Mouse (Mus musculus): ENCODE data around the gene Gucy2e. TPM values are rescaled to one million over a fixed set of nuclear protein-coding genes. Genes with fewer than 3 reads are reported as not detected.
A peak's percentile ranks its signal among the peaks of the same experiment; 100 is the strongest.

The Gucy2e gene
- polyA plus RNA-seq, 1 experiment from 2014 or later, result not detected

GRCm38 (mm10) chr11:69200231-69200630, 36.6 kb downstream of the Gucy2e start:
- DNase-seq (no peak), ATAC-seq (ENCODE audit: low read depth) (no peak)
- H3K4me2 ChIP-seq, result no peak overlapping the region
- no peaks in the 10 kb centered on the region; the same call in 1 of the 2 replicates for H3K4me1 ChIP-seq (replicated peaks)
- WGBS (ENCODE audit: insufficient replicate concordance), result 26% methylated on average over 6 of the region's 6 CpGs
- H3K27me3 ChIP-seq, result peaks cover 43% of the 10 kb centered on the region
- no peak overlapping the region for H3K9ac ChIP-seq
- H3K4me3 ChIP-seq (replicated peaks), result no peak overlapping the region
- no peaks in the 10 kb centered on the region for H3K9me3 ChIP-seq (replicated peaks)
- H3K36me3 ChIP-seq, result no peaks in the 10 kb centered on the region
- no peak overlapping the region for H3K27ac ChIP-seq

GRCm38 (mm10) chr11:69199251-69199650, 37.6 kb downstream of the Gucy2e start:
- H3K9ac ChIP-seq, result no peak overlapping the region
- H3K27me3 ChIP-seq, result peaks cover 47% of the 10 kb centered on the region
- no peak overlapping the region for H3K27ac ChIP-seq
- H3K36me3 ChIP-seq, result no peaks in the 10 kb centered on the region
- no peaks in the 10 kb centered on the region for H3K9me3 ChIP-seq (replicated peaks)
- WGBS (ENCODE audit: insufficient replicate concordance), result 48% methylated on average over 1 of the region's 1 CpGs
- no peak overlapping the region for H3K4me3 ChIP-seq (replicated peaks)
- no peaks in the 10 kb centered on the region; the same call in 1 of the 2 replicates for H3K4me1 ChIP-seq (replicated peaks)
- no peak for DNase-seq
- H3K4me2 ChIP-seq, result no peak overlapping the region
- ATAC-seq (ENCODE audit: low read depth), result no peak

GRCm38 (mm10) chr11:69197743-69198142, 39.1 kb downstream of the Gucy2e start, which contains the start of gene Alox8:
Gene Alox8, minus strand, starts transcription at chr11:69197843.
- DNase-seq, result no peak
- Histone ChIP-seq H3K4me2 (peak within 1 kb of the TSS; percentile 22; the same call in 1 of the 2 replicates), H3K4me1 (replicated peaks) (no peaks in the 10 kb centered on the region; the same call in 1 of the 2 replicates), H3K9ac (no peak within 1 kb of the TSS), H3K9me3 (replicated peaks) (no peaks in the 10 kb centered on the region), H3K4me3 (replicated peaks) (no peak within 1 kb of the TSS), H3K36me3 (no peaks in the 10 kb centered on the region), H3K27ac (no peak within 1 kb of the TSS), H3K27me3 (peaks cover 53% of the 10 kb centered on the region)
- WGBS (ENCODE audit: insufficient replicate concordance), result 28% methylated on average over 6 of the region's 6 CpGs
- no peak for ATAC-seq (ENCODE audit: low read depth)

- Histone ChIP-seq H3K27me3 (peaks cover 53% of the 10 kb centered on the region), H3K9ac (no peak overlapping the region)
These were observed 39.6 kb downstream of the Gucy2e start for GRCm38 (mm10) chr11:69197194-69197593.

GRCm38 (mm10) chr11:69196766-69197165, 40.1 kb downstream of the Gucy2e start:
- Histone ChIP-seq H3K4me3 (replicated peaks) (no peak overlapping the region), H3K27me3 (peaks cover 53% of the 10 kb centered on the region), H3K9ac (no peak overlapping the region), H3K4me1 (replicated peaks) (no peaks in the 10 kb centered on the region), H3K9me3 (replicated peaks) (no peaks in the 10 kb centered on the region), H3K4me2 (0 out of 2 replicates have a peak overlapping the region, but pooled peaks have one; percentile 22), H3K36me3 (no peaks in the 10 kb centered on the region), H3K27ac (no peak overlapping the region)
- WGBS (ENCODE audit: insufficient replicate concordance), result 8% methylated on average over 5 of the region's 5 CpGs
- no peak for DNase-seq
- ATAC-seq (ENCODE audit: low read depth), result no peak

More at GRCm38 (mm10) chr11:69197194-69197593, 39.6 kb downstream of the Gucy2e start:
- H3K4me3 ChIP-seq (replicated peaks), result no peak overlapping the region
- ATAC-seq (ENCODE audit: low read depth) (no peak), DNase-seq (no peak)
- no peaks in the 10 kb centered on the region; the same call in 1 of the 2 replicates for H3K4me1 ChIP-seq (replicated peaks)
- H3K9me3 ChIP-seq (replicated peaks), result no peaks in the 10 kb centered on the region
- H3K4me2 ChIP-seq, result peak overlapping the region; percentile 22; the same call in 1 of the 2 replicates
- WGBS (ENCODE audit: insufficient replicate concordance), result 2% methylated on average over 14 of the region's 14 CpGs
- H3K36me3 ChIP-seq, result no peaks in the 10 kb centered on the region
- no peak overlapping the region for H3K27ac ChIP-seq

GRCm38 (mm10) chr11:69192840-69193239, 44.0 kb downstream of the Gucy2e start:
- Histone ChIP-seq H3K27ac (no peak overlapping the region), H3K9ac (no peak overlapping the region), H3K4me3 (replicated peaks) (no peak overlapping the region), H3K36me3 (no peaks in the 10 kb centered on the region), H3K9me3 (replicated peaks) (no peaks in the 10 kb centered on the region), H3K4me1 (replicated peaks) (no peaks in the 10 kb centered on the region), H3K4me2 (no peak overlapping the region), H3K27me3 (peaks cover 37% of the 10 kb centered on the region)
- DNase-seq, result no peak
- ATAC-seq (ENCODE audit: low read depth), result no peak
- WGBS (ENCODE audit: insufficient replicate concordance), result 4% methylated on average over 1 of the region's 1 CpGs

- no peak overlapping the region for H3K27ac ChIP-seq
- ATAC-seq (ENCODE audit: low read depth) (no peak), DNase-seq (no peak)
- no peaks in the 10 kb centered on the region for H3K27me3 ChIP-seq
- 57% methylated on average over 6 of the region's 6 CpGs for WGBS (ENCODE audit: insufficient replicate concordance)
- no peak overlapping the region for H3K4me3 ChIP-seq (replicated peaks)
- H3K4me1 ChIP-seq (replicated peaks), result no peaks in the 10 kb centered on the region
- H3K36me3 ChIP-seq, result no peaks in the 10 kb centered on the region
- H3K9me3 ChIP-seq (replicated peaks), result no peaks in the 10 kb centered on the region
- no peak overlapping the region for H3K9ac ChIP-seq
- no peak overlapping the region for H3K4me2 ChIP-seq
These were observed 50.9 kb downstream of the Gucy2e start for GRCm38 (mm10) chr11:69185936-69186335.

- no peak overlapping the region for H3K9ac ChIP-seq
- no peak overlapping the region for H3K27ac ChIP-seq
- WGBS (ENCODE audit: insufficient replicate concordance), result 67% methylated on average over 5 of the region's 5 CpGs
- H3K9me3 ChIP-seq (replicated peaks), result no peaks in the 10 kb centered on the region
- H3K4me3 ChIP-seq (replicated peaks), result no peak overlapping the region
- ATAC-seq (ENCODE audit: low read depth), result no peak
- DNase-seq, result no peak
- H3K36me3 ChIP-seq, result no peaks in the 10 kb centered on the region
- H3K4me1 ChIP-seq (replicated peaks), result no peaks in the 10 kb centered on the region
- H3K4me2 ChIP-seq, result no peak overlapping the region
- no peaks in the 10 kb centered on the region for H3K27me3 ChIP-seq
These were observed 51.8 kb downstream of the Gucy2e start for GRCm38 (mm10) chr11:69185031-69185430.

GRCm38 (mm10) chr11:69180120-69180519, 56.7 kb downstream of the Gucy2e start:
- H3K9me3 ChIP-seq (replicated peaks), result no peaks in the 10 kb centered on the region
- ATAC-seq (ENCODE audit: low read depth) (no peak), DNase-seq (no peak)
- 62% methylated on average over 4 of the region's 4 CpGs for WGBS (ENCODE audit: insufficient replicate concordance)
- H3K27ac ChIP-seq, result no peak overlapping the region
- H3K4me2 ChIP-seq, result no peak overlapping the region
- H3K27me3 ChIP-seq, result peaks cover 7% of the 10 kb centered on the region; the same call in 1 of the 2 replicates
- H3K4me3 ChIP-seq (replicated peaks), result no peak overlapping the region
- no peak overlapping the region for H3K9ac ChIP-seq
- H3K4me1 ChIP-seq (replicated peaks), result no peaks in the 10 kb centered on the region
- no peaks in the 10 kb centered on the region for H3K36me3 ChIP-seq

- Histone ChIP-seq H3K4me3 (replicated peaks) (no peak overlapping the region), H3K36me3 (no peaks in the 10 kb centered on the region), H3K9me3 (replicated peaks) (no peaks in the 10 kb centered on the region), H3K27me3 (peaks cover 7% of the 10 kb centered on the region; the same call in 1 of the 2 replicates), H3K4me2 (no peak overlapping the region), H3K4me1 (replicated peaks) (no peaks in the 10 kb centered on the region), H3K27ac (no peak overlapping the region), H3K9ac (no peak overlapping the region)
- WGBS (ENCODE audit: insufficient replicate concordance), result 56% methylated on average over 3 of the region's 3 CpGs
- ATAC-seq (ENCODE audit: low read depth) (no peak), DNase-seq (no peak)
These were observed 57.3 kb downstream of the Gucy2e start for GRCm38 (mm10) chr11:69179512-69179911.

GRCm38 (mm10) chr11:69178525-69178924, 58.3 kb downstream of the Gucy2e start:
- ATAC-seq (ENCODE audit: low read depth) (no peak), DNase-seq (no peak)
- no peaks in the 10 kb centered on the region for H3K4me1 ChIP-seq (replicated peaks)
- no peaks in the 10 kb centered on the region for H3K9me3 ChIP-seq (replicated peaks)
- 57% methylated on average over 3 of the region's 3 CpGs for WGBS (ENCODE audit: insufficient replicate concordance)
- no peak overlapping the region for H3K9ac ChIP-seq
- H3K27me3 ChIP-seq, result peaks cover 7% of the 10 kb centered on the region; the same call in 1 of the 2 replicates
- no peak overlapping the region for H3K4me2 ChIP-seq
- H3K27ac ChIP-seq, result no peak overlapping the region
- H3K4me3 ChIP-seq (replicated peaks), result no peak overlapping the region
- no peaks in the 10 kb centered on the region for H3K36me3 ChIP-seq

- Histone ChIP-seq H3K27me3 (peaks cover 7% of the 10 kb centered on the region; the same call in 1 of the 2 replicates), H3K9ac (no peak overlapping the region), H3K4me2 (no peak overlapping the region), H3K4me3 (replicated peaks) (no peak overlapping the region), H3K27ac (no peak overlapping the region), H3K36me3 (no peaks in the 10 kb centered on the region), H3K4me1 (replicated peaks) (no peaks in the 10 kb centered on the region), H3K9me3 (replicated peaks) (no peaks in the 10 kb centered on the region)
- no peak for ATAC-seq (ENCODE audit: low read depth)
- DNase-seq, result no peak
- whole genome bisulfite sequencing (ENCODE audit: insufficient replicate concordance), result 67% methylated on average over 7 of the region's 7 CpGs
These were observed 62.1 kb downstream of the Gucy2e start for GRCm38 (mm10) chr11:69174722-69175121.
